Mouse (Mus musculus): ENCODE measurements around the gene Utp11. TPM values are rescaled to one million over a fixed set of nuclear protein-coding genes. Genes with fewer than 3 reads are reported as not detected.

Utp11 gene
- polyA plus RNA-seq, 1 experiment from 2014 or later, result 39.1 TPM

DNA sequence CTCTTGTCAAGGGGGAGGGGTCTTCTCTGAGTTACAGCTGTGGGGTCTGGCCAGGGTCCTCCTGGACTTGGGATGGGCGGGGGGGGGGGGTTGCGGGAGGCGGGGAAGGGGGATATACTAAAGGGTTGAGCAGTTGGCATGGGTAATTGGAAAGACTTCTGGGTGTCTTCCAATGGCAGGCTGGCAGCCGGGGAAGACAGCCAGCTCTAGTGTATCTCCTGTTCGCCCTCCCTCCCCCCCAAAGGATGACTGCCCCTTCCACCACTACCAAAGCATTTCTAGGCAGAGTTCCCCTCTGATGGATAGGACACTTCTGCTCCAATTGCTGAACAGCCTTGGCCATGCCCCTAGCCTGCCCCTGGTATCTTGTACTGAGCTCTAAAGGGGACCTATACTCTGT is 8.5 kb upstream of the Utp11 start:
- 59% methylated on average over 2 of the region's 5 CpGs for WGBS
- 0 out of 2 replicates have a peak, but pooled peaks have one; percentile 25 for ATAC-seq (ENCODE audit: low FRiP score, low read depth)
- Histone ChIP-seq H3K27me3 (peaks cover 18% of the 10 kb centered on the region), H3K9ac (no peak overlapping the region), H3K4me2 (peak overlapping the region; percentile 97), H3K36me3 (no peaks in the 10 kb centered on the region), H3K4me3 (no peak overlapping the region), H3K9me3 (no peaks in the 10 kb centered on the region), H3K4me1 (replicated peaks) (peaks cover 39% of the 10 kb centered on the region), H3K27ac (replicated peaks) (no peak overlapping the region; the same call in 1 of the 2 replicates)

DNA sequence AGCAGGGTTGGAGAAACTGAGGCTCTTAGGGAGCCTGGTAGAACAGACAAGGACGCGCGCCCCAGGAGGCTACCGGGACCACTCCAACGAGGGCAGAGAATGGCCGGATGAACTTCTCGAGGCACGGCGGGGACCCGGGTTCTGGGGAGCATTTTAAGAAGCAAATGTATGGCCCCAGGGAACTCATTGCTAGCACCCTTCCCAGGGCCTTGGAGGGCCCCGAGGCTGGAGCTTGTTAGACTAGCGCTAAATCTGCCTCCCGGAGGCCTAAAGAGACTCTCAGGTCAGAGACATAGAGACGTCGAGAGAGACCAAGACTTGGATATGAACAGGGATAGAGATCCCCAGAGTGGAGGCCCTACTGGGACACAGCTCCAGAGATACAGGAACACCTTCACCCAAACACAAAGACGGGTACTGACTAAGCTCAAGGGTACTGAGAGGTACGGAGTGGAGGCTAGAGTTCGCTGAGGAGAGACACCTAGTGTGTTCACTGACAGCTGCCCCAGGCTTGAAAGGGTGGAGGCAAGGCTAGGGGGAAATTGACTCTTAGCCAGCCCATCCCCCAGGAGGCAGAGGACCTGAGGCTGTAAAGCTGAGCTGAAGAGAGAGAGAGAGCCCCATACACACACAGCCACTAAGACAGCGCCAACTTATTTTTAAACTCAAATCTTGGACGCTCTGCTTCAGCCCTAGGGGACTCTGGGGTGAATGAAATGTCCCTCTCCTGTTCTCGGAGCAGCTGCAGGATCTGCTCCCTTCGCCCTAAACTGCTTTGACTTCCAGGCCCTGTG is 7.8 kb upstream of the Utp11 start:
- no peaks in the 10 kb centered on the region for H3K9me3 ChIP-seq
- peaks cover 22% of the 10 kb centered on the region for H3K27me3 ChIP-seq
- peak overlapping the region; percentile 52 for H3K9ac ChIP-seq
- WGBS, result 6% methylated on average over 22 of the region's 22 CpGs
- ATAC-seq (ENCODE audit: low FRiP score, low read depth), result peak; percentile 30
- no peaks in the 10 kb centered on the region for H3K36me3 ChIP-seq
- peak overlapping the region; percentile 97 for H3K4me2 ChIP-seq
- H3K4me3 ChIP-seq, result peak overlapping the region; percentile 59
- no peak overlapping the region for H3K27ac ChIP-seq (replicated peaks)
- H3K4me1 ChIP-seq (replicated peaks), result peaks cover 39% of the 10 kb centered on the region

DNA sequence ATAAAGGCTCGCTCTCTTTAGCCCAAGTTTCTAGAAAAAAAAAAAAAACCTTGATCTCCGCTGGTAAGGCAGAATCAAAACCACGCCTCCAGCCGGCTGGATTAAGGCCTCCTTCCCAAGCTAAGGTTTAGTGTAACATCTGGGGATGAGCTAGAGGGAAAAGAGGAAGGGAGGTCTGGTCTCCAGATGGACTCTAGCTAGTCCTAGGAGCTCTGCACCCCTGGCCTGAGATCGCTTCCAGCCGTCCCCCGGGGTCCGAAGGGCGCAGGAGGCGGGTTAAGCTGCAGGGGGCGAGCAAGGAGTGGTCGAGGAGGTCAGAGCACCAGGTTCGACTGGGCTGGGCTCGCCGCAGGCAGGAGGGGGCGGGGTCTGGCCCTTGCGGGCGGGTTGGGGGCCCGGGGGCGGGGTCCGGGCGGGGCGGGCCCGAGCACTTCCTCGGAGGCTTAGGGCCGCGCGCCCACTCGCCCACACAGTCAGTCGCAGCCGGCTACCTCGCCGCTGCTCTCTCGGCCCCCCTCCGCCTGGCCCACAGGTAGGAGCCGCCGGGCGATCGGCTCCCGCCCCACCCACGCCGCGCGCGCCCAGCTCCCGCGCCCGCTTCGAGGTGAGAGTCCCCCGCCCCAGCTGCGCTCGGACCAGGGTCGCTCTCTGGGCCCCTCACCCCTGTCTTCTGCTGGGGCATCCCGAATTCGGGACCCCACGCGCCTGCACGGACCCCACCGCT is 7.0 kb upstream of the Utp11 start, which contains the start of gene Fhl3:
TSS of gene Fhl3 (plus strand) at position 454 of the 724 bp plus-strand sequence.
- under 1% methylated on average over 26 of the region's 59 CpGs for WGBS
- H3K4me1 ChIP-seq (replicated peaks), result peaks cover 35% of the 10 kb centered on the region
- no peaks in the 10 kb centered on the region for H3K9me3 ChIP-seq
- peaks cover 30% of the 10 kb centered on the region for H3K27me3 ChIP-seq
- no peak within 1 kb of the TSS for H3K27ac ChIP-seq (replicated peaks)
- H3K9ac ChIP-seq, result peak within 1 kb of the TSS; percentile 52
- H3K36me3 ChIP-seq, result no peaks in the 10 kb centered on the region
- ATAC-seq (ENCODE audit: low FRiP score, low read depth), result peak; percentile 14; the same call in 1 of the 2 replicates
- peak within 1 kb of the TSS; percentile 59 for H3K4me3 ChIP-seq
- H3K4me2 ChIP-seq, result peak within 1 kb of the TSS; percentile 97

DNA sequence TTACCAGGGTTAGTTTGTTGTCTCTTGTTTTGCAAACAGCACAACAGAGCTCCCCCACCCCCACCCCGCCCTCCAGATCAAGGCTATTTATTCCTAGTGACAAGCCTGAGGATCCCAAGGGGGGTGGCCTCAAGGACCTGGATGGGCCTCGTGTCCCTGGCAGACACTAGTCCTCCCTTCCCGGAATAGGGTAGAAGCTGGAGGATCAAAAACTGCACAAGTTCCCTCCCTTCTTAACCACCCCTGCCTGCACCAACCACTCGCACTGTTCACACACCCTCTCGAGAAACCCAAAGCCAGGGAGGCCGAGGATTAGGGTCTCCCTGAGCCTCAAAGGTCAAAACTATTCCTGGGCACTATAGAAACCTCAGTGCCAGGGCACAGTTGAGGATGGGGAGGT is 6.4 kb upstream of the Utp11 start:
- Histone ChIP-seq H3K27me3 (peaks cover 35% of the 10 kb centered on the region), H3K4me1 (replicated peaks) (peaks cover 32% of the 10 kb centered on the region), H3K4me3 (peak overlapping the region; percentile 59), H3K9me3 (no peaks in the 10 kb centered on the region), H3K27ac (replicated peaks) (no peak overlapping the region), H3K36me3 (no peaks in the 10 kb centered on the region), H3K9ac (no peak overlapping the region), H3K4me2 (peak overlapping the region; percentile 97)
- no peak for ATAC-seq (ENCODE audit: low FRiP score, low read depth)
- WGBS, result 14% methylated on average over 6 of the region's 6 CpGs

DNA sequence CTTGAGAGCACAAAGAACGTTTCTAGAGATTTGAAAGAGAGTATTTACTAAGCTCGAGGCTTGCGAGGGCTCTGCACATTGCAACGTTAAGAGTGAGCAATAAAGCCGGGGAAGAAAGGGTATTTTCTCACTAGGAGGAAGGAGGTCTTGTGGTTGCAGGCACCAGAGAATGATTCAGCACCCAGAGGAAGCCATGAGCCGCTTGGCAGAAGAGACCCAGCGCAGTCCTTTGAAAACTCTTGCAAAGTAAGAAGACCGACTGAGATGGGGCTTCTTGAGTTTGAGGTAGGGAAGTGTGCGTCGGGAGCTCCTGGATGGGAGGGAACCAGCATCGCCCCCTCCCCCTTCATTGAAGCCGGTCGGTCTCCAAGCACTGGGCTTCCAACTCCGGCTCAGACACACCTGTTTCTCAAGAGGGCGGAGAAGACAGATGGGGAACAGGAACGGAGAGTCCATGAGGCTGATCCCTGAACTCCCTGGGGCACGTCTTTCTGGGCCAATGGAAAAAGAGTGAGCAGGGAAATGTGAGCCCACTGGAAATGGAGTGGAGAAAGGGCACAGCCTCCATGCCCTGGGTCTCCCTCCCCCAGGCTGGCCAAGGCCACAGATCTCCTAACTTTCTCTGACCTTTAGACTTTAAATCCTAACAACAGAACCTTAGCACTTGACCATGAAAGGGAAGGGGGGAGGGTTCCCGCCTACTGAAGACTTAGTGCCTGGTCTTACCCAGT is 2.6 kb upstream of the Utp11 start:
- no peaks in the 10 kb centered on the region for H3K9me3 ChIP-seq
- H3K4me3 ChIP-seq, result no peak overlapping the region
- H3K9ac ChIP-seq, result no peak overlapping the region
- H3K27me3 ChIP-seq, result peaks cover 33% of the 10 kb centered on the region
- no peak overlapping the region for H3K4me2 ChIP-seq
- peaks cover 34% of the 10 kb centered on the region for H3K4me1 ChIP-seq (replicated peaks)
- WGBS, result 19% methylated on average over 18 of the region's 18 CpGs
- no peak overlapping the region for H3K27ac ChIP-seq (replicated peaks)
- no peaks in the 10 kb centered on the region for H3K36me3 ChIP-seq
- ATAC-seq (ENCODE audit: low FRiP score, low read depth), result no peak

DNA sequence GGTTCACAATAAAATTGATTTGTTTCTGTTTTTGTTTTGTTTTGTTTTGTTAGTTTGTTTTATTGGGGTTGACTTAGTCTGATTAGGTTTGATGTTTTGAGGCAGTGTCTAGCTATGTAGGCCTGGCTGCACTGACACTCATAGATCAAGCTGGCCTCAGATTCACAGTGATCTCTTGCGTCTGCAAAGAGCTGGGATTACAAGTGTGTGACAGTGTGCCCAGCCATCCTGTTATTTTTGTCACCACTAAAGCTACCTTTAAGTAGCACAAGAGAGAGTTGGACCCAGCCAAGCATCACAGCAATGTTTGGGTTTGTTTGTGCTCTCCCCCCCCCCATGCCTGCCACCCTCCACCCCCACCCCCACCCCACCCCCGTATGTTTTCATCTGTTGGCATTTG is 1.2 kb upstream of the Utp11 start:
- no peak overlapping the region for H3K9ac ChIP-seq
- H3K9me3 ChIP-seq, result no peaks in the 10 kb centered on the region
- peaks cover 22% of the 10 kb centered on the region for H3K4me1 ChIP-seq (replicated peaks)
- no peak overlapping the region for H3K4me3 ChIP-seq
- WGBS, result 89% methylated on average over 2 of the region's 2 CpGs
- H3K36me3 ChIP-seq, result no peaks in the 10 kb centered on the region
- no peak overlapping the region for H3K27ac ChIP-seq (replicated peaks)
- H3K27me3 ChIP-seq, result peaks cover 28% of the 10 kb centered on the region
- H3K4me2 ChIP-seq, result no peak overlapping the region
- no peak for ATAC-seq (ENCODE audit: low FRiP score, low read depth)

DNA sequence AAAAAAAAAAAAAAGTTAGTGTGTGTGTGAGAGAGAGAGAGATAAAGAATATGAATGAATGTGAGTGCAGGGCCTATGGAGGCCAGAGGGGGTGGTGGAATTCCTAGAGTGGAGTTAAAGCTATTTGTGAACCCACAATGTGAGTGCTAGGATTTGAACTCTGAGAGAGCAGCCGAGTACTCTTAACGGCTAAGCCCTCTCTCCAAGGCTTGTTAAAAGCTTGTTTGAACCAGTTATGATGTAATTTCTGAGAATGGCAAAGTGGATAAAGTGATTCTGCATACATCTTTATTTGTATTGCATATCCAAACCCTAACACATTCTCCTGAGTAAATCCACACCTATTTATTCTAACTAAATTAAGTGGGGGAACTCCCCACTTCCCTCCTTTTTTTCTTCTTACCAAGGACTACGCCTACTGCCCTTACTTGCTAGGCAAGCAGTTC is 961 bp downstream of the Utp11 start:
- peak overlapping the region; percentile 73 for H3K4me2 ChIP-seq
- H3K27ac ChIP-seq (replicated peaks), result no peak overlapping the region
- H3K9ac ChIP-seq, result peak overlapping the region; percentile 83
- WGBS, result 82% methylated on average over 3 of the region's 3 CpGs
- H3K4me3 ChIP-seq, result peak overlapping the region; percentile 76
- no peak for ATAC-seq (ENCODE audit: low FRiP score, low read depth)
- H3K27me3 ChIP-seq, result peaks cover 20% of the 10 kb centered on the region
- H3K4me1 ChIP-seq (replicated peaks), result peaks cover 22% of the 10 kb centered on the region
- no peaks in the 10 kb centered on the region for H3K9me3 ChIP-seq
- no peaks in the 10 kb centered on the region for H3K36me3 ChIP-seq

DNA sequence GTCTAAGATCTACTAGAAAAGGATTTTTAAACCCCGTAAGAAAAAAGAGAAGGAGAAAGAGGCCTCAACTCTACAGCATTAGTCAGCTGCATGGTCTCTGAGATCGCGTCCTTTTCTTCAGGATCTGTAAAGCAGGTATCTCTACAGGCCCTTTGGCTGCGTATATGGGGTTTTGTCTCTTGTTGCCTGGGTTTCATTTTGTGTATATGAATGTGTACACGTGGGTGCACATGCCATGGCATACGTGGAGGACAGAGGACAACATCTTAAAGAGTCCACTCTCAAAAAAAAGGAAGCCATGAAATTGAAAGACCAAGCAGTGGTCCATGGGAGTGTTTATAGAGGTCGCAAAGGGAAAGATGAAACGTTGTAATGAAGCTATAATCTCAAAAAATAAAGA is 1.9 kb downstream of the Utp11 start:
- ATAC-seq (ENCODE audit: low FRiP score, low read depth), result no peak
- H3K36me3 ChIP-seq, result no peaks in the 10 kb centered on the region
- H3K9ac ChIP-seq, result no peak overlapping the region
- peaks cover 22% of the 10 kb centered on the region for H3K4me1 ChIP-seq (replicated peaks)
- no peak overlapping the region for H3K4me3 ChIP-seq
- H3K27ac ChIP-seq (replicated peaks), result no peak overlapping the region
- H3K27me3 ChIP-seq, result peaks cover 15% of the 10 kb centered on the region
- H3K4me2 ChIP-seq, result no peak overlapping the region
- WGBS, result 86% methylated on average over 8 of the region's 8 CpGs
- no peaks in the 10 kb centered on the region for H3K9me3 ChIP-seq

DNA sequence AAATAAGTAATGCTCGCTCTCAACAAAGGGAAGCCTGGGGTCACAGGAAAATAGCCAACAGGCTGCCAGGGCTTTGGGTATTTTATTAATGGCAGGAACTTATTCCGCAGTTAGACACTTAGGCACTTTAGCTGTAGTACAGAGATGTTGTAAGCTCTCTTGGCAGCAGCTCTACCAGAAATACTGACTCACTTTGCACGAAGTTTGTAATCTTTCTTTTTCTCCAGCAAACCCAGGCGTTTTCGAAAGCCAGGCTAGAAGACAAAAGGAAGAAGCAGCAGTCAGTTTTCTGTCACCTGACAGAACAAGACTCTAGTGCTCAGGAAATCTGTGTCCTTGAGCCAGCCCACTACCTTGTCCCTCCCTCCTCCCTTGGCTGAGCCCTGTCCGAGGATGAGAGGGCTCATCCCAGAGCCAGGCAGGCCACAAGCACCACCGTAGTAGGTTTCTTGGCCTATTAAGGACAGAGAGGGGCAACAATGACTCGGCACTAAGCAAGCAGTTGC is 7.5 kb downstream of the Utp11 start:
- Histone ChIP-seq H3K27ac (replicated peaks) (no peak overlapping the region), H3K36me3 (peaks cover 39% of the 10 kb centered on the region), H3K27me3 (no peaks in the 10 kb centered on the region), H3K4me2 (no peak overlapping the region), H3K4me3 (no peak overlapping the region), H3K9me3 (no peaks in the 10 kb centered on the region), H3K9ac (no peak overlapping the region), H3K4me1 (replicated peaks) (no peaks in the 10 kb centered on the region)
- WGBS, result 88% methylated on average over 8 of the region's 8 CpGs
- ATAC-seq (ENCODE audit: low FRiP score, low read depth), result no peak

DNA sequence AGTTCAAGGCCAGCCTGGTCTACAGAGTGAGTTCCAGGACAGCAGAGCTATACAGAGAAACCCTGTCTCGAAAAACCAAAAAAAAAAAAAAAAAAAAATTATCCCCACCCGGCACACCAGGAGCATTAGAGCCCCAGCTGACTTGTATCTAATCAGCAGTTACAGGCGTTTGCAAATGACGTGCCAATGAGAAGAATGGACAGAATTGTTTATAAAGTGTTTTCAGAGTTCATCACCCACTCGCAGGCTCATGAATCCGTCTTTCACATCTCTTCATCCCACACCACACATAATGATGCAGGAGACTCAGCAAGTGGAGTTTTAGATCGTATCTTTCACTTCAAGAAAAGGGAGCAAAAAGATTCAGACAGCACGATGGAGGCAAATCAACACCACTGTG is 7.9 kb downstream of the Utp11 start:
- WGBS, result 88% methylated on average over 8 of the region's 8 CpGs
- ATAC-seq (ENCODE audit: low FRiP score, low read depth), result no peak
- H3K36me3 ChIP-seq, result peaks cover 44% of the 10 kb centered on the region

DNA sequence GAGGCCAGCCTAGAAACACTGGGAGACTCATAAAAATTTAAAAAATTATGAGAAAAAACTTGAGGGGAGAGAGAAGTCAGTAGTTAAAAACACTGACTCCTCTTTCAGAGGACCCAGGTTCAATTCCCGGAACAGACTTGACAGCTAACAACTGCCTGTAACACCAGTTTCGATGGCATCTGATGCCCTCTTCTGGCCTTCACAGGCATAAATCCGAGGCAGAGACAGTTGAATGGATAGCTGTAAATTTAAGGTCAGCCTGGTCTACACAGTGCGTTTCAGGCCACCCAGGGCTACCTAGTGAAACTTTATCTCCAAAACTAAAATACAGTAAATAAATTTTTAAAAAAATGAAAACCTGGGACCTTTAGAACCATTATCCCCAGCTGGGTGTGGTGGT is 8.4 kb downstream of the Utp11 start:
- H3K4me3 ChIP-seq, result no peak overlapping the region
- no peak overlapping the region for H3K9ac ChIP-seq
- no peaks in the 10 kb centered on the region for H3K9me3 ChIP-seq
- H3K4me2 ChIP-seq, result no peak overlapping the region
- WGBS, result 88% methylated on average over 4 of the region's 4 CpGs
- no peaks in the 10 kb centered on the region for H3K27me3 ChIP-seq
- H3K36me3 ChIP-seq, result peaks cover 47% of the 10 kb centered on the region
- H3K4me1 ChIP-seq (replicated peaks), result no peaks in the 10 kb centered on the region
- H3K27ac ChIP-seq (replicated peaks), result no peak overlapping the region
- ATAC-seq (ENCODE audit: low FRiP score, low read depth), result no peak

More for the DNA sequence above, 7.9 kb downstream of the Utp11 start:
- H3K4me1 ChIP-seq (replicated peaks), result no peaks in the 10 kb centered on the region
- H3K27me3 ChIP-seq, result no peaks in the 10 kb centered on the region
- H3K9me3 ChIP-seq, result no peaks in the 10 kb centered on the region
- no peak overlapping the region for H3K4me3 ChIP-seq
- no peak overlapping the region for H3K4me2 ChIP-seq
- H3K27ac ChIP-seq (replicated peaks), result no peak overlapping the region
- no peak overlapping the region for H3K9ac ChIP-seq
